Mouse (Mus musculus) embryonic facial prominence, embryonic 11.5 days (tissue): Measurements from ENCODE around the gene Gp9. TPM values are rescaled to one million over a fixed set of nuclear protein-coding genes. Genes with fewer than 3 reads are reported as not detected.

Source experiments
- ATAC-seq: fragments of 200-750 bp; cut with Nextera tagmentation; replicated peaks from 2 replicates; pipeline ENCODE4 v1.8.0; 2017; ENCODE audit warnings: low read depth; ENCODE audit not compliant: insufficient number of reproducible peaks, low FRiP score, low TSS enrichment
- DNase-seq: peaks from one replicate; pipeline ENCODE4 v3.0.0-alpha.2; 2015; ENCODE audit warnings: low spot score
- H3K27ac ChIP-seq: fragments of 300-500 bp; sonication (generic); replicated peaks from 2 replicates; pipeline ENCODE4 v1.5.1; 2014; ENCODE audit warnings: mild to moderate bottlenecking, low read depth, low read length, control low read depth
- H3K27me3 ChIP-seq: fragments of 300-500 bp; sonication (generic); 2 replicates; pipeline ENCODE4 v1.6.1; 2014; ENCODE audit warnings: mild to moderate bottlenecking, low read length, moderate library complexity, mixed read lengths; ENCODE audit not compliant: control insufficient read depth, insufficient read depth
- H3K36me3 ChIP-seq: fragments of 300-500 bp; sonication (generic); replicated peaks from 2 replicates; pipeline ENCODE4 v1.6.1; 2014; ENCODE audit warnings: low read depth, mild to moderate bottlenecking, low read length, moderate library complexity, mixed read lengths; ENCODE audit not compliant: control insufficient read depth, insufficient read depth
- H3K4me1 ChIP-seq: fragments of 300-500 bp; sonication (generic); 2 replicates; pipeline ENCODE4 v1.6.1; 2014; ENCODE audit warnings: low read length, mixed read lengths; ENCODE audit not compliant: control insufficient read depth, insufficient read depth
- H3K4me2 ChIP-seq: fragments of 300-500 bp; sonication (generic); 2 replicates; pipeline ENCODE4 v1.6.1; 2014; ENCODE audit warnings: low read depth, mild to moderate bottlenecking, control low read depth, low read length, moderate library complexity
- H3K4me3 ChIP-seq: fragments of 300-500 bp; sonication (generic); 2 replicates; pipeline ENCODE4 v1.5.1; 2014; ENCODE audit warnings: low read depth, low read length, control low read depth
- H3K9ac ChIP-seq: fragments of 300-500 bp; sonication (generic); replicated peaks from 2 replicates; pipeline ENCODE4 v1.6.1; 2014; ENCODE audit warnings: mild to moderate bottlenecking, control low read depth, low read length
- H3K9me3 ChIP-seq: fragments of 300-500 bp; sonication (generic); replicated peaks from 2 replicates; pipeline ENCODE4 v1.6.1; 2016; ENCODE audit warnings: mild to moderate bottlenecking, low read length, inconsistent platforms, mixed read lengths; ENCODE audit not compliant: control insufficient read depth
- WGBS: fragments of 180-500 bp; shearing (Covaris S2); extraction: QIAGEN DNeasy Blood & Tissue Kit; methylation state at CpG from one replicate; pipeline ENCODE4 v1.1.7; 2014; 5-methylcytosine and 5-hydroxymethylcytosine counted together
- polyA plus RNA-seq: library from polyadenylated mRNA; unstranded; fragments of >200 nt; fragmentation: Nextera tagmentation; extraction: Ambion mirVana; gene quantifications from 2 replicates; pipeline ENCODE4 v1.2.1, GENCODE M21; 2014

Gp9 gene
- polyA plus RNA-seq, 1 experiment from 2014 or later = 1.9 TPM

DNA sequence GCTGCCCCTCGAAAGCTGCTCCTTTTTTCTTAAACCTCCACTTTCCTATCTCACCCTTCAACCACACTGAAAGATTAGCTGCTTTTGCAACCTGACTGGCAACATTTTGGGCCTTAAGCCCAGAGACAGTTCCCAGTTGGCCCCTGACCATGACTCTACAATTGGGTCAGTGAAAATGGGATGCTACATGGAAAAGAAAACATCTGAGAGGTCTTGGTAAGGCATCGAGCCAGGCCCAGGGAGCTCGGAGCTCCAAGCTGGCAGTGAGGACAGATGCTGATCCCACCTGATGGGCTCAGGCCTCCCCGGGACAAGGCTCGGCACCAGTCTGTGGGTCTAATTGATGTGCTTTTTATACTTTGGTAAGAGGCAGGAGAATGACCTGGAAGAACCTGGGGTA is 14.0 kb downstream of the Gp9 start:
- WGBS = 91% methylated on average over 5 of the region's 5 CpGs
- H3K27ac ChIP-seq = no peak overlapping the region

DNA sequence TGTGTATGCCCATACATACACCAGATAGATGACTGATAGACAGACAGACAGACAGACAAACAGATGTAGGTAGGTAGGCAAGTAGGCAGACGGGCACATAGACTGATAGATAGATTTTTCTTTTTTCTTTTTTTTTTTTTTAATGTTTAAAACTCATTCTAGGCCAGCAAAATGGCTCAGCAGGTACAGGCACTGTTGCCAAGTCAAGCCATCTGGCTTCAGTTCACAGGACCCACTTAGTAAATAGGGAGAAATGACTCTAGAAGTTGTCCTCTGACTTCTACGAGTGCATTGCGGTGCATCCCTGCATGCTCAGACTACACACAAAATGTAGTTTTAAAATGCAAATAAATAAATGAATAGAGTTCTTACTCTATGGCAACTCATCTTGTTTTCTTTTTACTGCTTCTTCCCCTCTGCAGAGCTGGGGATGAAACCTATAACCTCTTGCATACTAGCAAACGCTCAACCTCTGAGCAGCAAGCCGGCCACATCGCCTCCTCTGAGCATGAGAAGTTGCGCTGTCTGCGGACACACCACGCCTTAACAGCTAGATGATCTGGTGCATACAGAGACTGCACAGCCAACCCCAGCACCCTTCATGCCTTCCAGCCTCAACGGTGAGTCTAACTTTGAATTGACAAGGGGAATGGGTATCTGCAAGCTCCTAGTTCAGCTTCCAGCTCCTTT is 16.1 kb downstream of the Gp9 start:
- Histone ChIP-seq H3K27me3 (no peaks in the 10 kb centered on the region), H3K4me3 (no peak overlapping the region), H3K27ac (no peak overlapping the region), H3K9ac (no peak overlapping the region), H3K9me3 (no peaks in the 10 kb centered on the region), H3K36me3 (peaks cover 6% of the 10 kb centered on the region; the same call in 1 of the 2 replicates), H3K4me1 (no peaks in the 10 kb centered on the region), H3K4me2 (no peak overlapping the region)
- DNase-seq = no peak
- WGBS = 93% methylated on average over 10 of the region's 10 CpGs
- ATAC-seq = no peak

More for the DNA sequence above, 14.0 kb downstream of the Gp9 start:
- Histone ChIP-seq H3K4me2 (no peak overlapping the region), H3K9ac (no peak overlapping the region), H3K9me3 (no peaks in the 10 kb centered on the region), H3K4me1 (no peaks in the 10 kb centered on the region), H3K27me3 (no peaks in the 10 kb centered on the region), H3K4me3 (no peak overlapping the region), H3K36me3 (peaks cover 6% of the 10 kb centered on the region; the same call in 1 of the 2 replicates)
- DNase-seq (no peak), ATAC-seq (no peak)

DNA sequence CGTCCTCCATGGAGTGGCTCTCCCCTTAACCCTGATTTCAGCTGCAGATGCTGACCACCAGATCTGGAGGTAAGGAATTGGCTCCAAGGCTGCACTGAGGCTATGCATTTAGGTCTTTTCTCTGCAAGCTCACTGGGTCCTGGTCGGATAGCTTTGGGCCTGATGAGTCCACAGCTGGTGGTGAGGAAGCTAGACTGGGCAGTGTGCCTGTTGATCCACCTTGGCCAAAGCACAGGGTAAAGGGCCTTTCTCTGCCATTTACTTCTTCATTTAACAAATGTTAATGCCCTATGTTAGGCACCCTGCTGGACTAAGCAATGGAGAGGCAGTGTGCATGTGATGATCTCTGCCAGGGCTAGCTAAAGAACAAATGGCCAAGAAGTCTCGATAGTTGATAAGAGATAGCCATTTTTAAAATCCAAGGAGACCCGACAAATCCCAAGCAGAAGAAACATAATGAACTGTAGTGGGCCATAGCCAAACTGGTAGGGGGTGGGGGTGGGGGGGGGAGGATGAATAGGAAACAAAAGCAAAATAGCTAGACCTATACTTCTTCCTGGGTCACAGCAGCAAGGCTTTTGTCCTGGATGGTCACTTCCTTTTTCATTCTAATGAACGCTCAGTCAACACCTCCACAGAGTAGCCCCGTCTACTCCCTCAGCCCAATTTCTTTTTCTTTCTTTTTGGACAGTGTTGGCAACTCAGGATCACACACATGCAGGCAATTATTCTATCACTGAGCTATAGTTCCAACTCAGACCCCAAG is 17.7 kb downstream of the Gp9 start:
- no peak overlapping the region for H3K4me3 ChIP-seq
- no peaks in the 10 kb centered on the region for H3K9me3 ChIP-seq
- WGBS = 68% methylated on average over 6 of the region's 6 CpGs
- peaks cover 6% of the 10 kb centered on the region; the same call in 1 of the 2 replicates for H3K36me3 ChIP-seq
- DNase-seq = no peak
- no peak for ATAC-seq
- no peak overlapping the region for H3K9ac ChIP-seq
- no peak overlapping the region for H3K4me2 ChIP-seq
- no peaks in the 10 kb centered on the region for H3K4me1 ChIP-seq
- no peaks in the 10 kb centered on the region for H3K27me3 ChIP-seq
- H3K27ac ChIP-seq = no peak overlapping the region

DNA sequence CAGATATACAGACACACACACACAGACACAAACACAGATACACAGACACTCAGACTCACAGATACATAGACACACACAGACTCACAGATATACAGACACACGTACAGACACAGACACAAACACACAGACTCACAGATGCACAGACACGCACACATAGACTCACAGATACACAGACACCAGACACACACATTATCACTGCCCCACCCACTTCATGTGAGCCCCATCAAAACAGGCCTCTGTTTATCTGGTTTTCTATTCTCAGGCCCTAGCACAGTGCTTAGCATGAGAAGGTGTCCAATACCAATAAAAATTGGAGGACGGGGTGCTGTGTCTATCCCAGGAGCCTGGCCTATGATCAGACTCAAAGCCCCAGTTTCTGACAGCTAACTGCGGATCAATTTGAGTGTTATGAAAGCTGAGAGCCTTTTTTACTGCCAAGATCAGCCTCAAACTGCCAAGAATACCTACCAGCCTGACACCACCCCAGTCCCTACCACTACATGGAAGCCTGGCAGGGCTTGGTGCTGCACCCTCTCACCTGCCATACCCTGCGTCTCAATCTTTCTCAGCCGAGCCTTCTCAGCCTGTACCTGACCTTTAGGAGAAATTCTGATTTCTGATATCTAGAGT is 18.5 kb downstream of the Gp9 start:
- no peak for ATAC-seq
- no peak overlapping the region for H3K4me2 ChIP-seq
- H3K27ac ChIP-seq = no peak overlapping the region
- no peaks in the 10 kb centered on the region for H3K27me3 ChIP-seq
- H3K9ac ChIP-seq = no peak overlapping the region
- no peak overlapping the region for H3K4me3 ChIP-seq
- H3K36me3 ChIP-seq = peaks cover 6% of the 10 kb centered on the region; the same call in 1 of the 2 replicates
- H3K4me1 ChIP-seq = no peaks in the 10 kb centered on the region
- no peaks in the 10 kb centered on the region for H3K9me3 ChIP-seq
- DNase-seq = no peak
- WGBS = 92% methylated on average over 6 of the region's 6 CpGs

DNA sequence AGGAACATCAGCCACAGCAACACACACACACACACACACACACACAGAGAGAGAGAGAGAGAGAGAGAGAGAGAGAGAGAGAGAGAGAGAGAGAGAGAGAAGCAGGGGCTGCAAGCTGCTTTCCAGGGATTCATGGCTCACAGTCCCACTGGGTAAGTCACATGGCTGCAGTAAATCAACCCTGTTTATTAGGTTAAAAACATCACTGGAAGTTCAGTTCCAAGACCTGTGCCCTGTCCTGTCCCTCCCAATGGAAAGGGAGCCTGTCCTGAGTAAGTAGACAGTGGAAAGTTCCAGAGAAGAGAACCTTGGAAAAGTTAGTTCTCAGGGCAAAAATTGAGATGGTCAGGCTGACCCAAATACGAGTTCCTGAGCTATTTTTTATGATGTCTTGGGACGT is 19.4 kb downstream of the Gp9 start:
- H3K9ac ChIP-seq = no peak overlapping the region
- no peak overlapping the region for H3K27ac ChIP-seq
- DNase-seq (no peak), ATAC-seq (no peak)
- H3K4me2 ChIP-seq = no peak overlapping the region
- no peaks in the 10 kb centered on the region for H3K4me1 ChIP-seq
- peaks cover under 1% of the 10 kb centered on the region; the same call in 1 of the 2 replicates for H3K36me3 ChIP-seq
- H3K9me3 ChIP-seq = no peaks in the 10 kb centered on the region
- H3K27me3 ChIP-seq = no peaks in the 10 kb centered on the region
- WGBS = 51% methylated on average over 2 of the region's 2 CpGs
- no peak overlapping the region for H3K4me3 ChIP-seq

DNA sequence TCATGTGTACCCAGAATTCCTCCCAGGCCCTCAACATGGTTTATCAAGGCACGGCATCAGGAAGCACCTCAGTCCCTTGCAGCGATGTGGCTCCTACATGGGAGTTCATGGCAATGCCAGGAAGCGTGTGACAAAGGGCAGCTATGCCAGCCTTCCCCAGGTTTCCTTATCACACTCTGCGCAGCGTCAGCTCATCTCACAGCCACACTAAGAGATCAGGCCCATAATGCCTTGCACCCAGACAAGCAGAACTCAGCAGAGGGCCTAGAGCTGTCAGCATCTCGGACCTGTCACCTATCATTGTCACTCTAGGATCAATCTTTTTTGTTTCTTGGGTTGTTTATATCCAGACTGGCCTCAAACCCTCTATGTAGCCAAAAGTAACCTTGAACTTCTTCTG is 21.7 kb downstream of the Gp9 start:
- no peaks in the 10 kb centered on the region for H3K4me1 ChIP-seq
- ATAC-seq (no peak), DNase-seq (no peak)
- H3K9me3 ChIP-seq = no peaks in the 10 kb centered on the region
- H3K36me3 ChIP-seq = no peaks in the 10 kb centered on the region
- 83% methylated on average over 6 of the region's 6 CpGs for WGBS
- H3K4me3 ChIP-seq = no peak overlapping the region
- no peak overlapping the region for H3K9ac ChIP-seq
- no peak overlapping the region for H3K27ac ChIP-seq
- no peaks in the 10 kb centered on the region for H3K27me3 ChIP-seq
- no peak overlapping the region for H3K4me2 ChIP-seq

DNA sequence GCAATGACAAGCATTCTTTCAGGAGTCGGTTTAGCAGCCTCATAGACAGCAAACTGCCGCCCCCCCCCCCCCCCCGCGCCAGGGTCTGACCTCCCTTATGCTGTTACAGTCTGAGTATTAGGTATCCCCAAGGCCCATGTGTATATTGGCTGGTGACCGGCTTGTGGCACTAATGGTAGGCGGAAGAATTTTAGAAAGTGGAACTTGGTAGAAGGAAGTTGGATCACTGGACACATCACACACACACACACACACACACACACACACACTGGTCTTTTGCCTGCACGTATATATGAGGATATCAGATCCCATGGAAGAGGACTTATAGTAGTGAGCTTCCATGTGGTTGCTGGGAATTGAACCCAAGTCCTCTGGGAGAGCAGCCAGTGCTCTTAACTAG is 24.6 kb downstream of the Gp9 start:
- ATAC-seq = no peak
- WGBS = 81% methylated on average over 7 of the region's 7 CpGs

DNA sequence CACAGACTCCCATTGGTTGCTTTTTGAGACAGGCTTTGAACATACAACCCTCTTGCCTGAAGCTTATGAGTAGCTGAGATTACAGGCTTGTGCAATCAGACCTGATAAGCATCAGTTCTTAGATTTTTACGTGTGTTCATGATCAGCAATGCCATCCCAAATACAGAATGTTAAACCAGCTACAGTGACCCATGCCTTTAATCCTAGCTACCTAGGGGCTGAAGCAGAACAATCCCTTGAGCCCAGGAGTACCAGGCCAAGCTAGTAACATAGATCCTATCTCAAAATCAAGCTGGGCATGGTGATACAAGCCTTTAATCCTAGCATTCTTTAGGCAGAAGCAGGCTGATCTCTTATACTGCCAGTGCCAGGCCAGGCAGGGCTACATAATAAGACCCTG is 26.2 kb downstream of the Gp9 start:
- H3K9me3 ChIP-seq = no peaks in the 10 kb centered on the region
- H3K9ac ChIP-seq = no peak overlapping the region
- no peaks in the 10 kb centered on the region for H3K36me3 ChIP-seq
- 86% methylated on average over 1 of the region's 1 CpGs for WGBS
- H3K4me1 ChIP-seq = no peaks in the 10 kb centered on the region
- H3K4me2 ChIP-seq = no peak overlapping the region
- no peak for DNase-seq
- no peak overlapping the region for H3K4me3 ChIP-seq
- ATAC-seq = no peak
- no peaks in the 10 kb centered on the region for H3K27me3 ChIP-seq
- no peak overlapping the region for H3K27ac ChIP-seq

More for the DNA sequence above, 24.6 kb downstream of the Gp9 start:
- Histone ChIP-seq H3K27me3 (no peaks in the 10 kb centered on the region), H3K4me3 (no peak overlapping the region), H3K4me1 (no peaks in the 10 kb centered on the region), H3K36me3 (no peaks in the 10 kb centered on the region), H3K4me2 (no peak overlapping the region), H3K9me3 (no peaks in the 10 kb centered on the region), H3K27ac (no peak overlapping the region), H3K9ac (no peak overlapping the region)
- no peak for DNase-seq
